Mouse (Mus musculus) hindbrain, postnatal 0 days (tissue): ENCODE measurements around the gene Nudt10. TPM values are rescaled to one million over a fixed set of nuclear protein-coding genes. Genes with fewer than 3 reads are reported as not detected.
"Not testable (repeated sequence)": the region's sequence is repeated elsewhere in the genome, so short reads cannot be mapped to it uniquely, and the experiment has no call there.

Experiments used
- ATAC-seq: fragments of 200-750 bp; cut with Nextera tagmentation; 2 replicates; pipeline ENCODE4 v1.8.0; 2017; ENCODE audit warnings: mild to moderate bottlenecking, moderate TSS enrichment, moderate library complexity
- DNase-seq: peaks from one replicate; pipeline ENCODE4 v3.0.0-alpha.2; 2015; ENCODE audit warnings: low spot score
- H3K27ac ChIP-seq: fragments of 300-500 bp; sonication (generic); 2 replicates; pipeline ENCODE4 v1.5.1; 2014; ENCODE audit warnings: mild to moderate bottlenecking
- H3K27me3 ChIP-seq: fragments of 300-500 bp; sonication (generic); 2 replicates; pipeline ENCODE4 v1.6.1; 2014; ENCODE audit warnings: low read length, mixed read lengths; ENCODE audit not compliant: insufficient read depth
- H3K36me3 ChIP-seq: fragments of 300-500 bp; sonication (generic); 2 replicates; pipeline ENCODE4 v1.6.1; 2014; ENCODE audit warnings: low read length, mixed read lengths; ENCODE audit not compliant: insufficient read depth
- H3K4me1 ChIP-seq: fragments of 300-500 bp; sonication (generic); 2 replicates; pipeline ENCODE4 v1.6.1; 2014; ENCODE audit warnings: antibody characterized with exemption, low read length, mixed read lengths; ENCODE audit not compliant: insufficient read depth
- H3K4me2 ChIP-seq: fragments of 300-500 bp; sonication (generic); 2 replicates; pipeline ENCODE4 v1.6.1; 2014; ENCODE audit warnings: low read depth, mild to moderate bottlenecking, low read length, moderate library complexity, mixed read lengths
- H3K4me3 ChIP-seq: fragments of 300-500 bp; sonication (generic); 2 replicates; pipeline ENCODE4 v1.5.1; 2014; ENCODE audit warnings: low read length
- H3K9ac ChIP-seq: fragments of 300-500 bp; sonication (generic); replicated peaks from 2 replicates; pipeline ENCODE4 v1.6.1; 2014; ENCODE audit warnings: mild to moderate bottlenecking, low read length, moderate library complexity, mixed read lengths
- H3K9me3 ChIP-seq: fragments of 300-500 bp; sonication (generic); 2 replicates; pipeline ENCODE4 v1.6.1; 2016; ENCODE audit warnings: low read length, mixed read lengths
- CTCF ChIP-seq: IDR thresholded peaks from 2 replicates; pipeline ENCODE4 v1.5.1; 2016; ENCODE audit warnings: antibody characterized with exemption, control low read depth, low read depth
- WGBS: fragments of 180-500 bp; shearing (Covaris S2); extraction: QIAGEN DNeasy Blood & Tissue Kit; methylation state at CpG from one replicate; pipeline ENCODE4 v1.1.7; 2014; 5-methylcytosine and 5-hydroxymethylcytosine counted together
- polyA plus RNA-seq: library from polyadenylated mRNA; unstranded; fragments of >200 nt; fragmentation: Nextera tagmentation; extraction: Ambion mirVana; gene quantifications from 2 replicates; pipeline ENCODE4 v1.2.1, GENCODE M21; 2015
- total RNA-seq: library from RNA; depleted of rRNA; stranded (reverse); fragments of >200 nt; gene quantifications from 2 replicates; pipeline ENCODE4 v1.2.3, GENCODE M21; 2014; rRNA removed

Gene Nudt10
- total RNA-seq: 38.8 and 47.3 TPM in 2 replicates
- 32.8 and 33.5 TPM in 2 replicates for polyA plus RNA-seq

GRCm38 (mm10) chrX:6172823-6173640 lies at the start of gene Nudt10:
Gene Nudt10 (minus strand): TSS chrX:6173015.
- not testable (repeated sequence) for H3K27ac ChIP-seq, H3K9me3 ChIP-seq, H3K36me3 ChIP-seq, H3K4me1 ChIP-seq, H3K9ac ChIP-seq, H3K27me3 ChIP-seq, DNase-seq
- peak; percentile 94 for ATAC-seq
- H3K4me2 ChIP-seq: peak within 1 kb of the TSS; percentile 53
- H3K4me3 ChIP-seq: peak within 1 kb of the TSS; percentile 33
- no CpG with 5 or more reads among the region's 116 CpGs for WGBS

GRCm38 (mm10) chrX:6172136-6172822 lies 536 bp downstream of the Nudt10 start:
- peak; percentile 61 for ATAC-seq

GRCm38 (mm10) chrX:6171718-6172117 lies 1.1 kb downstream of the Nudt10 start:
- no peaks in the 10 kb centered on the region for H3K27me3 ChIP-seq
- WGBS: 28% methylated on average over 11 of the region's 12 CpGs
- peak overlapping the region; percentile 33 for H3K4me3 ChIP-seq
- H3K4me1 ChIP-seq: no peaks in the 10 kb centered on the region
- TF ChIP-seq CTCF: no peak
- ATAC-seq (no peak), DNase-seq (peak; percentile 13)
- H3K4me2 ChIP-seq: peak overlapping the region; percentile 53
- no peaks in the 10 kb centered on the region for H3K9me3 ChIP-seq
- no peaks in the 10 kb centered on the region for H3K36me3 ChIP-seq
- no peak overlapping the region for H3K27ac ChIP-seq
- no peak overlapping the region for H3K9ac ChIP-seq

More at GRCm38 (mm10) chrX:6172136-6172822, 536 bp downstream of the Nudt10 start:
- H3K36me3 ChIP-seq, DNase-seq, H3K9me3 ChIP-seq, H3K4me1 ChIP-seq, H3K27ac ChIP-seq, H3K9ac ChIP-seq, H3K27me3 ChIP-seq: not testable (repeated sequence)
- H3K4me2 ChIP-seq: peak overlapping the region; percentile 53
- peak overlapping the region; percentile 33 for H3K4me3 ChIP-seq
- 28% methylated on average over 7 of the region's 64 CpGs for WGBS

Other genes starting within 250 kb of the Nudt10 start
- gene Nudt11, start 125.6 kb downstream of the Nudt10 start, total RNA-seq: 53.4 and 57.6 TPM in 2 replicates
- 20.2 and 21.1 TPM in 2 replicates for gene Nudt11, start 125.6 kb downstream of the Nudt10 start, polyA plus RNA-seq
- 3.4 and 3.9 TPM in 2 replicates for gene AU022751, start 89.6 kb downstream of the Nudt10 start, total RNA-seq
- 0.08 TPM in 1 of 2 replicates, not detected in the other for gene AU022751, start 89.6 kb downstream of the Nudt10 start, polyA plus RNA-seq
- gene Bmp15, start 147.7 kb upstream of the Nudt10 start, total RNA-seq: 0.07 and 0.10 TPM in 2 replicates
- 0.20 and 0.29 TPM in 2 replicates for gene Bmp15, start 147.7 kb upstream of the Nudt10 start, polyA plus RNA-seq
- 4.7 and 6.4 TPM in 2 replicates for gene Shroom4, start 226.8 kb upstream of the Nudt10 start, total RNA-seq
- gene Shroom4, start 226.8 kb upstream of the Nudt10 start, polyA plus RNA-seq: 0.68 and 0.95 TPM in 2 replicates